Mouse (Mus musculus) mouse embryonic stem cell (cell line): Measurements from ENCODE around the gene Myh7b.

ENCODE experiments used
- in situ Hi-C, 2 experiments: fragments of 300-500 bp; cut with MboI; formaldehyde crosslinking; loops; 1 replicate in 1 of 2; 3 replicates in 1 of 2; pipeline ENCODE4 v1.14.3; 2019 to 2020; ENCODE audit warnings: low sequenced_read_pairs in 2 of 2, low pct_unique_long_range_greater_than_20kb in 1 of 2, mixed read lengths in 1 of 2; ENCODE audit not compliant: unreplicated experiment in 1 of 2

The Myh7b gene

DNA sequence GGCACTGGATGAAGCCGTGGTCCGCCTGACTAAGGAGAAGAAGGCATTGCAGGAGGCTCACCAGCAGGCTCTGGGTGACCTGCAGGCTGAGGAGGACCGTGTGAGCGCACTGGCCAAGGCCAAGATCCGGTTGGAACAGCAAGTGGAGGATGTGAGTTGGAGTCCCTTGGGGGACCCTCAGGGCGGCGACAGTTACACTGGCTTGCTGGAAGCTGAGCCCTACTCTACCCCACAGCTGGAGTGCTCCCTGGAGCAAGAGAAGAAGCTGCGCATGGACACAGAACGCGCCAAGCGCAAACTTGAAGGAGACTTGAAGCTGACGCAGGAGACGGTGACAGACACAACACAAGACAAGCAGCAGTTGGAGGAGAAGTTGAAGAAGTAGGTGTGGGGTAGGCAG lies 17.5 kb downstream of the Myh7b start:
- in situ Hi-C loops: loop anchor here in 1 of 2 experiments (5.0 kb wide), 1 partner anchor 111 kb away; the partner anchor contains the start of genes Acss2 and Ggt7

DNA sequence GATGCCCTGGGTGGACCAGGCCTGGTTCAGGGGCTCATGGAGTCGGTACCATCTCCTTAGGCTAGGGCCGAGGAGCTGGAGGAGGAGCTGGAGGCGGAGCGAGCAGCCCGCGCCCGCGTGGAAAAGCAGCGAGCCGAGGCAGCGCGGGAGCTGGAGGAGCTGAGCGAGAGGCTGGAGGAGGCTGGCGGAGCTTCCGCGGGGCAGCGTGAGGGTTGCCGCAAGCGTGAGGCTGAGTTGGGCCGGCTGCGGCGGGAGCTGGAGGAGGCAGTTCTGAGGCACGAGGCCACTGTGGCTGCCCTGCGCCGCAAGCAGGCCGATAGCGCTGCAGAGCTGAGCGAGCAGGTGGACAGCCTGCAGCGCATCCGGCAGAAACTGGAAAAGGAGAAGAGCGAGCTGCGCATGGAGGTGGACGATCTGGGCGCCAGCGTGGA lies 18.2 kb downstream of the Myh7b start:
- in situ Hi-C loops: loop anchor here in 1 of 2 experiments (5.0 kb wide), 1 partner anchor 112 kb away; the partner anchor contains the start of genes Acss2 and Ggt7

DNA sequence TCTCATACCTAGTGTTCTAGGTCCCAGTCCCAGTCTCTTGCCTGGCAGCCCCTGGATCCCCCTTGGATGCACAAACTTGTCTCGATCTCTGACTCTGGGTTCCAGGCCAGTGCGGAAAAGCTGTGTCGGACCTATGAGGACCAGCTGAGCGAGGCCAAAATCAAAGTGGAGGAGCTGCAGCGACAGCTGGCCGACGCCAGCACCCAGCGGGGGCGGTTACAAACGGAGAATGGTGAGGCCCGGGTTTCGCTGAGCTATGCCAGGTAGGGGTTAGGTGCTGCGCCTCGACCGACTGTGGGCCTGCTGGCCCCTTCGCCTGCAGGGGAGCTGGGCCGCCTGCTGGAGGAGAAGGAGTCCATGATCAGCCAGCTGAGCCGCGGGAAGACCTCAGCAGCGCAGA lies 19.1 kb downstream of the Myh7b start:
- in situ Hi-C loops: no loop called here

DNA sequence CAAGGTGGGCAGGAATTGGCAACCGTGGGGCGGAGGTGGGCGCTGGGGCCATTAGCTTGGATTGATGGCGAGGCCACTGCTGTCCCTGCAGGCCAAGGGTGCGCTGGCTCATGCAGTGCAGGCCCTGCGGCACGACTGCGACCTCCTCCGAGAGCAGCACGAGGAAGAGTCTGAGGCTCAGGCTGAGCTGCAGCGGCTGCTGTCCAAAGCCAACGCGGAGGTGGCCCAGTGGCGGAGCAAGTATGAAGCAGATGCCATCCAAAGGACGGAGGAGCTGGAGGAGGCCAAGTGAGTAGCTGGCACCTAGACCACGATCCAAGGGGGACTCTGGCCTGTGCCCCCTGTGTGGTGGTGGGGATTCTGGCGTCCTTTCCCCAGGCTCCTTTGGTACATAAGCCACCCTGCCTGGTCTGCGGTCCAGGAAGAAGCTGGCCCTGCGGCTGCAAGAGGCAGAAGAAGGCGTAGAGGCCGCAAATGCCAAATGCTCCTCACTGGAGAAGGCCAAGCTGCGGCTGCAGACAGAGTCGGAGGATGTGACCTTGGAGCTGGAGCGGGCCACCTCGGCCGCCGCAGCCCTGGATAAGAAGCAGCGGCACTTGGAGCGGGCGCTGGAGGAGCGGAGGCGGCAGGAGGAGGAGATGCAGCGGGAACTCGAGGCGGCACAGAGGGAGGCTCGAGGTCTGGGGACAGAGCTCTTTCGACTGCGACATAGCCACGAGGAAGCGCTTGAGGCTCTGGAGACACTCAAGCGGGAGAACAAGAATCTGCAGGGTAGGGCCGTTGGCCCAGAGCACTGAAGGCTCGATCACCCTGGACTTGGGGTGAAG lies 19.8 kb downstream of the Myh7b start:
- in situ Hi-C loops: no loop called here

DNA sequence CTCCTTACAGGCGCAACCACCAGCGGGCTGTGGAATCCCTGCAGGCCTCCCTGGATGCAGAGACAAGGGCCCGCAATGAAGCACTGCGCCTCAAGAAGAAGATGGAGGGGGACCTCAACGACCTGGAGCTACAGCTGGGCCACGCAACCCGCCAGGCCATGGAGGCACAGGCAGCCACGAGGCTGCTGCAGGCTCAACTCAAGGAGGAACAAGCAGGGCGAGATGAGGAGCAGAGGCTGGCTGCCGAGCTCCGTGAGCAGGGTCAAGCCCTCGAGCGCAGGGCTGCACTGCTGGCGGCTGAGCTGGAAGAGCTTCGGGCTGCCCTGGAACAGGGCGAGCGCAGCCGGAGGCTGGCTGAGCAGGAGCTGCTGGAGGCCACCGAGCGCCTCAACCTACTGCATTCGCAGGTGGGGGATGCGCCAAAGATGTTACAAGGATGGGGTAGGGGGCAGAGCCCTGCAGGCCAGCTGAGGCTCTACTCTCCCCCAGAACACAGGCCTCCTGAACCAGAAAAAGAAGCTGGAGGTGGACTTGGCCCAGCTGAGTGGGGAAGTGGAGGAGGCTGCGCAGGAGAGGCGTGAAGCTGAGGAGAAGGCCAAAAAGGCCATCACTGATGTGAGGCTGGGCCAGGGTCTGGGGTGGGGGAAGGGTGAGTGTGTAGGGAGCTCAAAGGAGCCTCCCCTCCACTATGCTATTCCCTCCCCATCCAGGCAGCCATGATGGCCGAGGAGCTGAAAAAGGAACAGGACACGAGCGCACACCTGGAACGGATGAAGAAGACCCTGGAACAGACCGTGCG lies 21.3 kb downstream of the Myh7b start:
- in situ Hi-C loops: no loop called here

DNA sequence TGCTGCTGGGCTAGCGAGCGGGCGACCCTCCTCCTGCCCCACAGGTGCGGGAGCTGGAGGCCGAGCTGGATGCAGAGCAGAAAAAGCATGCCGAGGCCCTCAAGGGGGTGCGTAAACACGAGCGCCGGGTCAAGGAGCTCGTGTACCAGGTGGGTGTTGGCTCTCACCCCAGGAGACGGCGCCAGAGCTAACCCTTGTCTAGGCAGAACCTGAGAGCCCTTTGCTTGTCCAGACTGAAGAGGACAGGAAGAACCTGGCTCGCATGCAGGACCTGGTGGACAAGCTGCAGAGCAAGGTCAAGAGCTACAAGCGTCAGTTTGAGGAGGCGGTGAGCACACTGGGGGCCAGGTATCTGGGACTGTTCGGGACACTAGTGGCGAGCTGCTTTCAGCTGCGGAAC lies 22.1 kb downstream of the Myh7b start:
- in situ Hi-C loops: no loop called here

DNA sequence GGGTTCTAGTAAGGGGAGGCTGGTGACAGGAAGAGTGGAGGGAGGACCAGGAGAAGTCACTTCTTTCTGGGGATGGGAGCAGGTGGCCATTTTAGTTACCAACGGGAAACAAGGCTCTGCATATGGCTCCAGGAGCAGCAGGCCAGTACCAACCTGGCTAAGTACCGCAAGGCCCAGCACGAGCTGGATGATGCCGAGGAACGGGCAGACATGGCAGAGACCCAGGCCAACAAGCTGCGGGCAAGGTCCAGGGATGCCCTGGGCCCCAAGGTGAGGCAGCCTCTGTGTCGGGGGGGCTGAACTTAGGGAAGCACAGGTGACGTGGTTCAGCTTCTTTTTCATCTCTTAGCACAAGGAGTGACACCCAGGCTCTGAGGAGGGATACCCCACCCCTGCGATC lies 22.7 kb downstream of the Myh7b start:
- in situ Hi-C loops: no loop called here

DNA sequence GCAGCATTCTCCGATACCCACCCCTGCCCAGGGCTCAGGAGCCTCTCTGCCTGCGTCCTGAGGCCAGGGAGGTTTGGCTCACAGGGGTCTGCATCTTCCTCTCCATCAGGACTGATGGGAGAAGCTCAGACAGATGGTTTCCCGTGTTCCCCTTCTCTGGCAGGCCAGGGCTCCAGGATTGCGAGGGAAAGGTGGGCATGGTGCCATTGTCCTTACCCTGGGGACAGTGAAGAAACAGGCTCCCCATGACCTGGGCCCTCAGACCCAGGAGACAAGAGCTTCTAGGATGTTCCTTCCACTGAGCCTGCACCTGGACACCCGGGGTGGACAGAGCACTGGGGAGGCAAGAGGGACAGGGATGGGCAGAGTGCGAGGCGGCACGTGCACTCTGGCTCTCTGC lies 23.6 kb downstream of the Myh7b start:
- in situ Hi-C loops: no loop called here

DNA sequence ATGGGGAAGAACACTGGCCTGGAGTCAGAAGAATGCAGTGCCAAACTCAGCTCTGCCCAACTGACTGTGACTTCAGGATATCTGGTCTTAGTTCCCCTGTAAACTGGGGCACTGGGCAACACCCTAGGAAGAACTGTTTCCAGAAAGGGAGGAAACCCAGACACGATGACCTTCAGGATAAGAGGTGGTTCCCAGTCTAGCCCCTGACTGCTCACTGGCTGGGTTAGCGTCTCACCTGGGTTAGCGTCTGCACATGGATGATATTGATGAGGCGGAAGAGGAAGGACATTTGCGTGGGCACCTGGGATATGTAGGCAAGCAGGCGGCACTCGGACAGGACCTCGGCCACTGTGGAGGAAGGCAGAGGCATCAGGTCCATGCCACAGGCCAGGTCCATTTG lies 24.9 kb downstream of the Myh7b start:
- in situ Hi-C loops: no loop called here

DNA sequence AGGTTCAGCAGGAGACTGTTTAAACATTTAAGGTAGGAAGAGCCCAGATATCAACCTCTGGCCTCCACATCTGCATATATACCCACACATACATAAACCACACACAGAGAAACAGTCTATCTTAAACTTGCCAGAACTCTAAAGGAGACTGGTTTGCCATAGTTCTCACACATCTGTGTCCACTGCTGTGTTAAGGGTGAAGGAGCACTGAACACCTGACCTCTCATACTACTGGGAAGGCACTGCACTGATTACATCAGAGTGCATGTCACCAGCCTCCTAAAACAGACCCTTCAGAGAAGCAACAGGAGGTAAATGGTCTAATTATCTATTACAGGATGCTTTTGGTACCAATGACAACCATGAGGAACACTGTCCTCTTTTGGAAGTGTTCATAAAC lies 25.9 kb downstream of the Myh7b start:
- in situ Hi-C loops: no loop called here

DNA sequence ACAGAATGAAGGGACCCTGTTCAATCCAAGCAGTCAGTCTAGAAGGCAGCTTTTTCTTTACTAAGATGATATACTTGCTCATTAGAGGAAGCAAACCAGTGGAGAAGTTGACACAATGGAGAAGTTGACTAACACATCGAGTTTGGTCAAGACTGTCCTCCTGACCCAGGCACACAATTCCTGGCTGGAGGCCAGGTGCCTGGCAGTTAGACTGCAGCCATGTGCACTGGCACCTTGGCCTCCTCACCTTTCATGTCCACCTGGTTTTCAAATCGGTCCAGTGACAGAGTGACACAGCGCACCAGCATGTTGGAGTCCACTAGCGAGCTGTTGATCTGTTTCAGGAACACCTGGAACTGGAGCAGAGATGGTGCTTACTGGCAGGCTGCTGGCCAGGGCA lies 26.4 kb downstream of the Myh7b start:
- in situ Hi-C loops: no loop called here

DNA sequence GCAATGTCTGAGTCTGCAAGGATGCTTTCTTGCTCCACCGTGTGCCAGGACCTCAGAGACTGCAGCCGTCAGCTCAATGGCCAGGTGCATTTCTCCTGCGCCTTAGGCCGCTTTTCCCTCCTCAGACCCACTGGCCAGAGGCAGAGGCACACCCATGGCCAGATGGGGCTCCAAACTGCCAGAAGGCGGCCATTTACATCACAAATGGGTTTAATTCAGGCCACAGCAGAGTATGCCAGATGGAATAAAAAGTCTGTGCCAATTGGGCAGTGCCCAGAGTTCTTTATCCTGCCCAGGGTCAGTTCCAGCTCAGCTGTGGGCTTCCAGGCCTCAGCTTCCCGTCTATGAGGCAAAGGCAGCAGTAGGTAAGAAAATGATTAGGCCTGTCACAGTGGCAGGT lies 29.6 kb downstream of the Myh7b start:
- in situ Hi-C loops: no loop called here

DNA sequence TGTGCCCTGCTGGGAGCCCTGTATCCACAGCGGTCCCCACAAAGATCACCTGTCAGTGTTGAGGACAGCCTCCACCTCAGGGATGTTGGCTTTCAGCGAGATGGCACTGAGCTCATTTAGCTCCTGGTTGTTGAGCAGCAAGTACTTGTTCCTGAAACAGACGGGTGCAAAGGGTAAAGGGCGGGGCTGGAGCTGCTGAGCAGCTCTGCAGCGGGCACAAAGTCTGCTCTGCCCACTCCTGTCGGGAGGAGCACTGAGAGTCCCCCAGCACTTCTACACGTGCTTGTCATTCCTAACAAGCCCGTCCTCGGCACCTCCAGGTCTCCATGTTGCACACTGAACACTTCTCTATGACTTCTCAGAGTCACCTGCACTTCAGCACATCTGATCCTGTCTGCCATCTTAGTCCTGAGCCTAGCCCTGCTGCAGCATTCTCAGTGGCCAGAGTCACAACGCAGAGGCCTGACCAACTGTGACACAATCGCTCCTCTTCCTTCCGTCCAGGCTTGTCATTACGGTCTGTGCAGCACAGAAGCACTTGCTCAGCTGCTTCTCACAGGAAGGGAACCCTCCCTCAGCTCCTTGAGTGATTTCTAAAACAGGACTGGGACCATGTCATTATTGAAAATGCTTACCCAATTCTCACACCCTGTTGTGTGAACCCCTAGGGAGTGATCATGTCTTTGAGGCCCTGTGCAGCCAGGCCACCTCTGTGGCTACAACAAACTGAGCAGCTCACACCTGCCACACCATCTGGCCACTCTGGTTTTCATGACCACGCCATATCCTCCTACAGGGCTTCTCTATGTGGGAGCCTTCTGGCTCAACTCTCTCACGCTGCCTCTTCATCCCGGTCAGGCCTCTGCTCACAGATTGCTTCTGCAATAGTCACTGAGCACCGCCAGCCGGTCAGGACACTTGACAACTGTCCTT lies 30.8 kb downstream of the Myh7b start:
- in situ Hi-C loops: no loop called here

DNA sequence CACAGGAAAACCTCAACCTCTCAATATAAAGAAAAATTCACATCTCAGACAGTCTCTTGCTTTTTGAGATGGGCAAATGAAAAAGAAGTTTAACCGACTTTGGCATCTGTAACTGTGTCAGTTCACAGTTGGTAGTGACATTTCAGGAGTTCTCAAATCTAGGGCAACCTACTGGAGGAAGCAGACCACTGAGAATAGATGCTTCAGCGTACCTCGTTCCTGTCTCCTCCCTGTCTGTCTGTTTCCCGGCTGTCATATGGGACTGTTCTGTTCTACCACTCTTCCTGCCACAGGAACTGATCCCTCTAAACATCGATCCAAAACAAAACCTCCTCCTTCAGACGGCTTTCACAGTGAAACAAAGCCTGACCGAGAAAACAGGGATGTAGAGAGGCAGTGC lies 34.7 kb downstream of the Myh7b start:
- in situ Hi-C loops: no loop called here

DNA sequence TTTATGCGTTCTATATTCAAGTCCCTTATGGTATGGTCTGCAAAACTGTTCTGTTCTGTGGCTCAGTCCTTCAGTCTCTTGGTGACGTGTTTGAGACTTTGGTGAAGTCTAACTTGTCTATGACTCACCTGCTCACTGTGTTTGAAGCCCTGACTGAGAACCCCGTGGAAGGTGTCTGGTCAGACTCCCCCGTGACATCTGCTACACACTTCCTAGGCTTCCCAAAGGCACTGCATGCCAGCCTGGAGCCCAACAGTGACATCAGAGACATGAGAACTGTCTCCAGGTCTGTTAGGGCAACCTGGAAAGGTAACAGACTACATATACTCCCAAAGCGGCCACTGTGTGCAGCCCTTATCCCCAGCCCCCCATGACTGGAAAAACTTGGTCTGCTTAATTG lies 41.6 kb downstream of the Myh7b start:
- in situ Hi-C loops: loop anchor here in 1 of 2 experiments (25.0 kb wide), 1 partner anchor 110 kb away; the partner anchor contains the start of gene Procr

DNA sequence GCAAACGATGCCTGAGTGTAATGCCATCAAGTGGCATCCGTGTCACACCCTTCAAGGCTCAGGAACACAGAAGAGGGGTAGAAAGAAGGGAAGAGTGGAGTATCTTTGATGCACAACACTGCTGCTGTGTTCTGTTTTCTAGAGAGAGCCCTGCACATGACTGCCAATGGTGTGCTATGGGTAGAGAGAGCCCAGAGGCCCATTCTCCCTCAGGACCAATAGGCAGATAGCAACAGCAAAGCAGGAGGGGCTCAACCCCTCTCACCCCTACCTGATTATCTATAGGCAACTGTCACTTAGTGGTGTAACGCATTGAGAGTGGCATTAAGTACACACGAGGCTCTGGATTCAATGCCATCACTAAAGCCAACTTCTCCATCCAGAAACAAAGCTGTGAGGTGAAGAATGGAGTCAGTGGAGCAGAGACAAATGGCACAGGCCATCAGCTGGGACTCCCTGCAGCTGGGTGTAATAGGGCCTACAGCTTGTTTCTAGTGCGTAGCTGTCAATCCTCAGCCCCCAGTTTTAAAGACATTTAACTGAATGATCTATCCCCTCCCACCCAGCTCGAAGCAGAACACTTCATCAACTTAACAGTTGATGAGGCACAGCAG lies 44.9 kb downstream of the Myh7b start:
- in situ Hi-C loops: loop anchor here in 1 of 2 experiments (25.0 kb wide), 1 partner anchor 106 kb away; the partner anchor contains the start of gene Procr

DNA sequence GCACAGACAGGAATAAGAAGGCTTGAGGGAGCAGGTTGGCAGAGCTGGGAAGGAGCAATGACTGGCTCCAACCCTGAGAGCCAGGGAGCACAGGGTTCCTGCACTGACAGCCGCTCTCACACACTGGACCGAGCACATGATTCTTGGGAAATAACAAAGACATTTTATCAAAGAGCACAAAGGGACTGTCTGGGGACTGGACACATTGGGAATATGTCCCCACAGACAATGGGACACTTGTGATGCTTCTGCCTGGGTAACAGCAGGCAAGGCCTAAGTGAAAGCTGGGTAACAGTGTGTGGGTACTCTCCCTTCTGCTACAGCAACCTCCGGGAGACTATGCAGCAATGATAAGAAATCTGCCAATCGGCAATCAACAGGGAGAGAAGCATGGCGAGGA lies 51.4 kb downstream of the Myh7b start:
- in situ Hi-C loops: loop anchor here (5.0 to 25.0 kb wide), 2 partner anchors 95 to 100 kb away; partner anchors contain the start of gene Procr (in 1 of the 2)

DNA sequence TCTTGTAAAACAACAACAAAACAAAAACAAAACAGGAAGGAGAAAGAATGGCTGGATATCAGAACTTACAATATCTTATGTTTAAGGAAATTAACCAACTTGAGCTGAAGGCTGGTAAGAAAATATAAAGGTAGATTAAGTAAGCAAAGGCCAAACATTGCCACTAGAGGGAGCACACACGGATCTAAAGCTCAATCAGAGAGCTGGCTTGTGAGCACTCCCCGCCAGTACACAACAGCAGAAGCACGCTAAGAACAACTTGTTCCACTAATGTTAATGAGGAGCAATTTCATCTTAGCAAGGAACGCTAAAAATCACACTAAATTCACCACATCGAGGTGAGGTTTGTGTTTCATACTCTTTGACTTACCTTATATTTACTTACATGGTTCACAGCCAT lies 52.1 kb downstream of the Myh7b start:
- in situ Hi-C loops: loop anchor here (5.0 to 25.0 kb wide), 2 partner anchors 94 to 99 kb away; partner anchors contain the start of gene Procr (in 1 of the 2)
